Mouse (Mus musculus): ENCODE results near the gene Trabd2b. TPM values are rescaled to one million over a fixed set of nuclear protein-coding genes. Genes with fewer than 3 reads are reported as not detected.

Gene Trabd2b
- total RNA-seq, 1 experiment from 2014 or later, result 0.38 TPM

DNA sequence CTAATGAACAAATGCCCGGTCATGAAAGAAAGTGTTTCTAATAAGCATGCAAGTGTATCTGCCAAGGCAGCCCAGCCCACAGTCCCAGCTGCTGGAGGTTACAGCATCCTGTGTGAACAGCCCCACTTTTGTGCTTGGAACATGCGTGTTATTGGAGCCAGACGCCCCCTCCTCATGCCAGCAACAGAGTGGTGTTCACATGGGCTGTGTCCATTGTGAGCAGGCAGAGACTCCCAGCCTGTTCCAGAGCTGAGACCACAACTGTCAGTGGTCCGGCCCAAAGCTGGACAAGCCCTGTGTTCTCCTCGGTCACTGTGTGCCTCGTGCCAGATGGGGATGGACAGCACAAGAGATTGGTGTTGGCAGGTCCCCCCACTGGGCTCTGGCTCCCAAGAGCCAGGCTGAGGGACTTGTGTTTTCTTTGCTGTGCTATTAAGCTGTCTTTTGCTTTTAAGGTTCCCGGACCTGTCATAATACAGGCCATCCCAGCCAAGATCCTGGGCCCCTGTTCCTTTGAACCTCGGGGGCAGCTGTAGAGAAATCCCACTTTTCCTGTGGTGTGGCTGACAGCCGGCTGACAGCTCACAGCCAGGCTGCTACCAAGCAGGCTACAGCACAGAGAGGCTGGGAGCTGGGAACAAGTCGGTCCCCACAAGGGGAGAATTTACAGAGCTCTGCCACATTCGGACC, 70.7 kb downstream of the Trabd2b start:
- no peak for ATAC-seq (replicated peaks; ENCODE audit: insufficient number of reproducible peaks, low FRiP score, low TSS enrichment, poor library complexity, severe bottlenecking)

DNA sequence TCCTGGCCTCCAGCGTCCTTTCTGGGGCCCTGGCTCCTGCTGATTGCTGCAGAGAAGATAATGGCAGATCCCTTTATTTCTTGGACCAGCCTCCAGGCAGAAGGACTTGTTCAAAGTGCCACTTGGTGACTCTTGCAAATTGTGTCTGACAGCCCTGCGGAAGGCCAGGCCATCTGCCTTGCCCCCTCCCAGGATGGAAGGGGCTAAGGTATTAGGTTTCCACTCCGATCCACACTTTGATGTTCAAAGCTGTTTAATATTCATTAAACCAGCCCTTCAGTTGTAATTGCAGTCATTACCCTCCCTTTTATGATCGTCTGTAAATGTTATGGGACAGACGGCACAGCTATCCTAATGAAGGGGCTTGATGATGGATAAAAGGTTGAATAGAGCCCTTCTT, 75.0 kb downstream of the Trabd2b start:
- no peak for ATAC-seq (replicated peaks; ENCODE audit: insufficient number of reproducible peaks, low FRiP score, low TSS enrichment, poor library complexity, severe bottlenecking)

DNA sequence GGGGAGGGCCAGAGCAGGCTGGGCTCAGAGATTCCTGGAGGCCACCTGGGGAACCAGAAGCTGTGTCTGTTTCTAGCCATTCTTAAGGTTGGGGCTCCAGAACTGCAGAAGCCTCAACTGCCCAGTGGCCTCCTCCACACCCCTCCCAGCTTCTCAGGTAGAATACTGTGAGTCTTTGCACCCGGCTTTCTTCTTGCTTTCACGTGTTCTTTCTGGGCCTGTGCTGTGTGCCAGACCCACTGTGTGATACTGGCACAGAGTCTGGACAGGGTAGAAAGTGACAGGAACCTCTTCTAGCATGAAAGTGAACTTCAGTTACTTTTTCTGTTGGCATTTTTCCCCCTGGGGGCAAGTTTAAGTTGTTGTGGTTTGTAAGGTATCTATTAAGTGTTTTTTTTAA, 77.6 kb downstream of the Trabd2b start:
- no peak for ATAC-seq (replicated peaks; ENCODE audit: insufficient number of reproducible peaks, low FRiP score, low TSS enrichment, poor library complexity, severe bottlenecking)

GRCm38 (mm10) chr4:114485996-114486395, 79.5 kb downstream of the Trabd2b start:
- no peak for ATAC-seq (replicated peaks; ENCODE audit: insufficient number of reproducible peaks, low FRiP score, low TSS enrichment, poor library complexity, severe bottlenecking)

GRCm38 (mm10) chr4:114486885-114487531, 80.5 kb downstream of the Trabd2b start:
- no peak for ATAC-seq (replicated peaks; ENCODE audit: insufficient number of reproducible peaks, low FRiP score, low TSS enrichment, poor library complexity, severe bottlenecking)

GRCm38 (mm10) chr4:114487701-114488100, 81.2 kb downstream of the Trabd2b start:
- ATAC-seq (replicated peaks; ENCODE audit: insufficient number of reproducible peaks, low FRiP score, low TSS enrichment, poor library complexity, severe bottlenecking), result no peak

DNA sequence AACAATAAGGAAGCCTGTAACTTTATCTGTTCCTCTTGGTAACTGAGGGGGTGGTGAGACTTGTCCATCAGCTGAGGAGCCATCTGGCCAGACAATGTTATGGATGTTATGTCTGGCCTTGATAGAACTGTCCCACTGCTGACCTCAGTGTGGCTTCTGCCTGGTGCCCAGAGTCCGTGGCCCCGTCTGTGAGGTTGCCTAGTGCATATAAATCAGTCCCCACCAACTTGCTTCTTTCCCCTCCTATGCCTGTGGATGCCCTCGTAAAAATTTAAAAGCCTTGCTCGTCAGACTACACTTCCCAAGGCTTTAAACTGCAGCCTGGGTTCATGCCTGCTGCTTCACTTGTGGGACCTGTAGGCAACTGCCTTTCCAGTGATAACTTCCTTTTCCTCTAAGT, 85.6 kb downstream of the Trabd2b start:
- no peak for ATAC-seq (replicated peaks; ENCODE audit: insufficient number of reproducible peaks, low FRiP score, low TSS enrichment, poor library complexity, severe bottlenecking)

GRCm38 (mm10) chr4:114494035-114494434, 87.5 kb downstream of the Trabd2b start:
- no peak for ATAC-seq (replicated peaks; ENCODE audit: insufficient number of reproducible peaks, low FRiP score, low TSS enrichment, poor library complexity, severe bottlenecking)

GRCm38 (mm10) chr4:114495688-114496426, 89.3 kb downstream of the Trabd2b start:
- no peak for ATAC-seq (replicated peaks; ENCODE audit: insufficient number of reproducible peaks, low FRiP score, low TSS enrichment, poor library complexity, severe bottlenecking)

DNA sequence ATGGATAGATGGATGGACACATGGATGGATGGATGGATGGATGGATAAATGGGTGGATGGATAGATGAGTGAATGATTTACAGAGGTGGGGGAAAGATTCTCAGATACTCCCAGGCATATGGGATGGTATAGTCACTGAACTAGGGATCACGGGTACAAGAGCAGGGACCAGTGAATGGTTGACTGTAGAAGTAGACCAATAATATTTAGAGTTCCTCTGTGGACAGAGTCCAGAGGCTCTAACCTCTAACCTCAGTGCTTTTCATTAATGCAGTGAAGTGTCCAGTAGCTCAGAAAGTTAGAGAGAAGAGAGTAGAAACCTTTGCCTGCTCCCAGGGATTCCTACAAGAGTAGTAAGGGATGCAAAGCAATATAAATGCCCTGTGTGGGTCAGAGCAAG, 93.1 kb downstream of the Trabd2b start:
- ATAC-seq (replicated peaks; ENCODE audit: insufficient number of reproducible peaks, low FRiP score, low TSS enrichment, poor library complexity, severe bottlenecking), result no peak

DNA sequence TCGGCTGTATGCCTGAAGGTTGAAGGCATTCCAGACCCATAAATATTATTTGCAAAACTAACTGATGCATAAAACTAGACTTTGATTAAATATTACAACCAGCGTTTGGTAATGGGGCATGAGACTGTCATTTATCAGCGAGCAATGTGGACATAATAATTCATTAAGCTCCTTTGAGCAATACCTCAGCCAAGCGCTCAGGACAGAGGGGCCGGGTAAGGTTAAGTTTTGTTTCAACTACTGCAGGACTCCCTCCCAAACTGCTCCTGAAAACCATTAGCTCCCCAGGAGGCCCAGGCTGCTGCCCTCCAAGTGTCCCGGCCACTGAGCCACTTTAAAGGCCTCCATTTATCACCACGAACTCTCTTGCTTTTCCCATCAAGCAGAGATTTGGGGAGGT, 93.8 kb downstream of the Trabd2b start:
- no peak for ATAC-seq (replicated peaks; ENCODE audit: insufficient number of reproducible peaks, low FRiP score, low TSS enrichment, poor library complexity, severe bottlenecking)

DNA sequence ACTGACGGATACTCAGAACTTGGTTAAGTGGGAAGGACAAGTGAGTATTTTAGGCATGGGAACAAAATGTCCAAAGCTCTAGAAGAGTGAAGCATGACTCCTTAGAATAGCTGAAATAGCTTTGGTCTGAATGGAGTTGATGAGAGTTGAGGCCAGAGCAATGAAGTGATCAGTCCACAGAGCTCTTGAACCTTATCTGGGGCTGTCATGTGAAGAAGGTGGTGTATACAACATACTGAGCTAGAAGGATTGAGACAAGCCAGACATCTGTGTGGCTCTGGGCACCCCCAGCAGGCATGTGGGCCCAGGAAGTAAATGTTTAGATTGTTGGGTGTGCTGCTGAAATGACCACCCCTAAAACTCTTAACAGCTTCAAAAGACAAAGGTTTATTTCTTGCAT, 94.5 kb downstream of the Trabd2b start:
- ATAC-seq (replicated peaks; ENCODE audit: insufficient number of reproducible peaks, low FRiP score, low TSS enrichment, poor library complexity, severe bottlenecking), result no peak

- ATAC-seq (replicated peaks; ENCODE audit: insufficient number of reproducible peaks, low FRiP score, low TSS enrichment, poor library complexity, severe bottlenecking), result no peak
Measured at GRCm38 (mm10) chr4:114501611-114502010, 95.1 kb downstream of the Trabd2b start.

- ATAC-seq (replicated peaks; ENCODE audit: insufficient number of reproducible peaks, low FRiP score, low TSS enrichment, poor library complexity, severe bottlenecking), result no peak
Measured at GRCm38 (mm10) chr4:114504227-114505041, 97.9 kb downstream of the Trabd2b start.

DNA sequence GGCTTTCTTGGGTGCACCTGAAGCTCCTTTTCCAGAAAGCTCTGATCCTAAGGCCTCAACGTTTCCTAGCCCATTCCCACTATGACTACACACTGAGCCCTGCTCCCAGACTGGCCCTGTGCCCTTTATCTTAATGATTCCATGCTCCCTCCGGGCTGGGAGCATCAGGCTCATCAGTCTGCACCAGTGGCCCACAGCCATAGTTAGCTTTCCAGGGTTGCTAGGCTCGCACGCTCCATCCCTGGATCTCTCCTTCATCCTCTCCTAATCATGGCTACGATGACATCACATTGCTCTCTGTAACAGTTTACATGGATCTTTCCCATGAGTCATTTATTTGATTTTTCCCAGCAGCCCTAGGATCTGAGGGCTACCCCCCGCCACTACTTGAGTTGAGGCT, 103.1 kb downstream of the Trabd2b start:
- no peak for ATAC-seq (replicated peaks; ENCODE audit: insufficient number of reproducible peaks, low FRiP score, low TSS enrichment, poor library complexity, severe bottlenecking)

DNA sequence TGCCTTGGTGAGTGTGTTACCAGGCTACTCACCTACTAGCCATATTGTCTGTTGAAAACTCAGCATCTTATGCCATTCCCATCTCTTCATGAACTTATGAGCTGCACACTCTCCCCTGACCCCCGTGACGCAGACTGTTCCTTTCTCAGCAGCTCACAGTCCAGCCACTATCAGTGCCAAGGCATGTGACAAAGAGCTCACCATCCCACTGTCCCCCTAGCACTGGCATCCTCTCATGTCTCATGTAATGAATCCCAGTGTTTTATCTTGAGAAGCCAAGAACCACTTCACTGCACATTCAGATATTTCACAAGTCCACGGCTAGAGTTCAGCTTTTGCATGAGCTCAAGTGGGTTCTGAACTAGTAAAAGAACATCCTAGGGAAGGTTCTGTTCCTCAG, 105.1 kb downstream of the Trabd2b start:
- ATAC-seq (replicated peaks; ENCODE audit: insufficient number of reproducible peaks, low FRiP score, low TSS enrichment, poor library complexity, severe bottlenecking), result no peak

DNA sequence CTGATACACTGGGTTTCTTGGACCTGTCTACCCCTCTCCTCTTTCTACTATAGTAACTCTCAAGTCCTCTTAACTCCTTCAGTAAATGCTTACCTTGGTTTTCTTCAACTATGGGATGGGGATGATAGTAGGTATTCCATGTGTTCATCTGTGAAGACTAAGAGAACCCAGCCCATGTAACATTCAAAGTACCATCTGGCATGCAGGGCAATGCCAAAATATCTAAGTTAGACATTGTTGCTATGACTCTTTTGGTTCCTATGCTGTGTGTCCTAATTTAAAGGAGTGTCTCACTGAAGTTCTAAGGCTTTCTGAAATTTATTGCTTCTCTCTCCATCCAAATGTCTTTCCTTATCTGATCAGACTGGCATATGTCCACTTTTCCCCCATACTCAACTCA, 106.6 kb downstream of the Trabd2b start:
- ATAC-seq (replicated peaks; ENCODE audit: insufficient number of reproducible peaks, low FRiP score, low TSS enrichment, poor library complexity, severe bottlenecking), result no peak

GRCm38 (mm10) chr4:114515330-114515771, 108.8 kb downstream of the Trabd2b start:
- no peak for ATAC-seq (replicated peaks; ENCODE audit: insufficient number of reproducible peaks, low FRiP score, low TSS enrichment, poor library complexity, severe bottlenecking)

DNA sequence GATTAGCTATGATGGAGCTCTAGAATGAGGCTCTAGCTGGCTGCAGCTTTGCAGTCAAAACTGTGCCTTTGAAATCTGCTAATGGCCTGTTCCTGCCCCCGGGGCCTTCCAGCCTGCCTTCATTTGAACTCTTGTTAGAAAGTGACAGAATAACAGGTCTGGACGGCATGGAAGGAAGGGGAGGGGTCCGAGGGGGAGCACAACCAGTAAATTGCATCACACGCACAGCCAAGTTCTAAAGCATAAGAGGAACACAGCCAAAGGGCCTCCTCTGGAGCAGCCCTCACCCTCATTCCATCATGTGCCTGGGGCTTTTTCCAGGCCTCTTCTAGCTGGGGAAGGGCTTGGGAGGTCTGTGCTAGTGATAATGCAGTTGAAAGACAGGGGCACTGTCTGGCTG, 110.1 kb downstream of the Trabd2b start:
- no peak for ATAC-seq (replicated peaks; ENCODE audit: insufficient number of reproducible peaks, low FRiP score, low TSS enrichment, poor library complexity, severe bottlenecking)
